Mouse (Mus musculus) hematopoietic stem cell, adult 5-6 weeks (primary cell): ENCODE results near the gene Tas2r106. TPM values are rescaled to one million over a fixed set of nuclear protein-coding genes. Genes with fewer than 3 reads are reported as not detected.
A peak's percentile ranks its signal among the peaks of the same experiment; 100 is the strongest.

Experiments used
- ATAC-seq, 2 experiments: fragments of 125-278 bp in 1 of 2; replicated peaks in 1 of 2; 2 replicates each; pipeline ENCODE4 v1.8.0; 2016 to 2017; ENCODE audit warnings: inconsistent platforms in 2 of 2, mild to moderate bottlenecking in 2 of 2, moderate number of reproducible peaks in 2 of 2, low read depth in 1 of 2, moderate TSS enrichment in 1 of 2; ENCODE audit not compliant: low FRiP score in 2 of 2, poor library complexity in 2 of 2, severe bottlenecking in 2 of 2, insufficient read depth in 1 of 2, low TSS enrichment in 1 of 2
- total RNA-seq: library from RNA; stranded (forward); fragments of 172-1452, 232-1000 nt; gene quantifications from 2 replicates; pipeline ENCODE4 v1.2.3, GENCODE M21; 2017

Gene Tas2r106
- total RNA-seq = not detected in 2 replicates

- ATAC-seq = no peak
These were observed at the start of gene Tas2r106 for GRCm38 (mm10) chr6:131678786-131679185. Gene Tas2r106 (minus strand): TSS chr6:131678886.

- peak in 1 of 2 experiments; percentile 37; a peak in 1 of 4 replicates for ATAC-seq
These were observed 34.1 kb upstream of the Tas2r106 start for GRCm38 (mm10) chr6:131712803-131713202.

GRCm38 (mm10) chr6:131689963-131690362, 11.3 kb upstream of the Tas2r106 start, which contains the start of gene Tas2r114:
Gene Tas2r114 (minus strand): TSS chr6:131690063.
- ATAC-seq = no peak

GRCm38 (mm10) chr6:131687395-131687794, 8.7 kb upstream of the Tas2r106 start, which contains the start of gene Tas2r105:
Gene Tas2r105 (minus strand): TSS chr6:131687495.
- no peak for ATAC-seq

GRCm38 (mm10) chr6:131685644-131686043, 7.0 kb upstream of the Tas2r106 start, which contains the start of gene Tas2r104:
Gene Tas2r104 (minus strand): TSS chr6:131685744.
- ATAC-seq = no peak

- no peak for ATAC-seq
These were observed 18.6 kb downstream of the Tas2r106 start, which contains the start of gene Tas2r107 for GRCm38 (mm10) chr6:131660049-131660448. Gene Tas2r107 (minus strand): TSS chr6:131660149.

- no peak for ATAC-seq
These were observed 47.9 kb downstream of the Tas2r106 start, which contains the start of gene Tas2r130 for GRCm38 (mm10) chr6:131630812-131631211. Gene Tas2r130 (minus strand): TSS chr6:131630912.

Other genes with a start within 250 kb of the Tas2r106 start
- not detected in 2 replicates for gene 5430401F13Rik, start 192.5 kb downstream of the Tas2r106 start, total RNA-seq
- gene Gm6619, start 192.5 kb downstream of the Tas2r106 start, total RNA-seq = not detected in 2 replicates
- gene Tas2r130, start 48.0 kb downstream of the Tas2r106 start, total RNA-seq = not detected in 2 replicates
- not detected in 2 replicates for gene Tas2r107, start 18.7 kb downstream of the Tas2r106 start, total RNA-seq
- gene Tas2r104, start 6.9 kb upstream of the Tas2r106 start, total RNA-seq = not detected in 2 replicates
- gene Tas2r105, start 8.6 kb upstream of the Tas2r106 start, total RNA-seq = not detected in 2 replicates
- not detected in 2 replicates for gene Tas2r114, start 11.2 kb upstream of the Tas2r106 start, total RNA-seq